Mouse (Mus musculus) induced T-regulatory cell, adult 2 months (primary cell): ENCODE results near the gene Clic3.

Source experiments
- DNase-seq: peaks from one replicate; pipeline ENCODE4 v3.0.0-alpha.2; 2012; ENCODE audit warnings: low read depth

Clic3 gene

DNA sequence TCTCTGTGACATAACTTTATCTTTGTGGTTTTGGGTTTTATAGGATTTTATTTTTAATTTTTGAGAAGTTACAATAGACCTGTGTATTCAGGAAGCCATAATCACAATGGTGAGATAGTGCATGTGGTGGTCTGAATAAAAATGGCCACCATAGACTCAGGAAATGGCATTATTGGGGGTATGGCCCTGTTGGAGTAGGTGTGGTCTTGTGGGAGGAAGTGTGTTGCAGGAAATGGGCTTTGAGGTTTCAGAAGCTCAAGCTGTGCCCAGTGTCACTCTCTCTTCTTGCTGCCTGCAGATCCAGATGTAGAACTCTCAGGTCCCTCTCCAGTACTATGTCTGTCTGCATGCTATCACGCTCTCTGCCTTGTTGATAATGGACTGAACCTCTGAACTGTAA, 23.9 kb downstream of the Clic3 start:
- no peak for DNase-seq

DNA sequence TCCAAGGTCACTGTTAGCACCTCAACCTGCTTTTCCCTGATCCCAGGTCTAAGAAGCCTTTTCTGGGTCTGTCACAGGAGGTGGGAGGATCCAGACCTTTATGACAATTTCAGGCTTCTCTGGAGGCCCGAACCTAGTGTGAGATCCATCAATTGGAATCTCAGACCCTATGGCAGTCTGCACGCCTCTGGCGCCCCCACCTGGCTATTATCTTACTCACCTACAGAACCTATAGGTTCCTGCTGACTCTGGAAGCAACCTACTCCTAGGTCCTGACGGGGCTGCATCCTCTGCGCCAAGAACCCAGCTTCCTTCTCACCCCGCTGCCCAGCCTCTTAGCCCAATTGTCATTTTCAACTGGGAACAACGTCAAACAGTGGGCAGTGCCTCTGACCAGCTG, 26.3 kb downstream of the Clic3 start:
- DNase-seq, result peak; percentile 89

DNA sequence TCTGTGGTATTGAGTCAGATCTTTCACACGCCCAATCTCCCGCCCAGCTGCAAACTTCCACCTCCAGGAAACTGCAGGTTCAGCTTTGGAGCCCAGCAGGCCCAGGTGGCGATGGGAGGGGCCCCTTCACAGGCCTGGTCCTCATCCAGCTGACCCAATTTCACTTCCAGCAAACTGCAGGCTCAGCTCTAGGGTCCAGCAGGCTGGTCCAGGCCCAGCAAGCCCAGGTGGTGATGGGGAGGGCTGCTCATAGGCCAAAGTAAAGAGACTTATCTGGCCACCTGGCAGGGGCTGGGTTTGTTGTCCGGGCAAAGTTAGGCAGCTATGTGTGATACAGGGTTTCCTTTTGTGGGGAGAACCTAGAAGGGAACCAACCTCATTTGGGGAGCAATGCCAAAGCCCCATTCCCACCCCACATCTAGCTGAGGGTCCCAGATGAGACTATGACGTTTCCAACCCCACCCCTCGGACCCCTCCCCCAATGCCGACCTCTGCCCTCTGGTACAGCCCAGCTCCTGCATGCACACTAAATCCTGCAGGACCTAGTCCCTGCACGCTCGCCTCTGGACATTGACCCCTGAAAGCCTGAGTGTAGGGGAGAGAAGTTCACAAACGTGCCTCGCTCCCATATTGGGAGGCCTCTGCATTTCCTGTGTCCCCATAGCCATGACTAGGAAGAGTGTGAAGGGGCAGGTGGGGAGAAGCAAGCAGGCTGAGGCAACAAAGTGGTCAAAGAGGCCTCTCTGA, 28.4 kb downstream of the Clic3 start:
- no peak for DNase-seq

- DNase-seq, result no peak
These were observed 31.5 kb downstream of the Clic3 start for GRCm38 (mm10) chr2:25487965-25488670.

GRCm38 (mm10) chr2:25488671-25489068, 32.0 kb downstream of the Clic3 start:
- DNase-seq, result no peak

- no peak for DNase-seq
These were observed 36.4 kb downstream of the Clic3 start for GRCm38 (mm10) chr2:25492988-25493387.

DNA sequence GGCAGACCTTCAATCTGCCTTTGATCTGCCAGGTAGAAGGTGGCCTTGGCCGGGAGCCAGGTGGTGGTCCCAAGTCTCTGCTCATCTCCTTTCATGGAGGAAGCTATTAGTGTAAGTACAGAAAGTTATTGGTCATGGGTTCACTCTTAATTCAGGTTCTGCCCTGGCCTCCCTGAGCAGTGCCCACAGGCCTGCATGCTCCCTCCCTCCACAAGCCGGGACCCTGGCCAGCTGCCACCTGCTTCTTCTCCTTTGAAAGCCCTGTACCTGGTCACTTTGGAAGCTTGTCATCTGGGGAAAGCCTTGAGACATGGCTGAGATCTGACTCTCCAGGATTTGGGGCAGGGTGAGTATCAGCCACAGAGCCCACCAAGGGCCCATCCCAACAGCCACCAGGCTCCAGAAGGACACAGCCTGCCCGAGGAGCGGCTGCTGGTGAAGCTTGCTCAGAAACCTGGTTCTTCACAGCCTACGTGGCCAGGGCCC, 36.9 kb downstream of the Clic3 start, which contains the start of gene Lcn12:
Gene Lcn12 (minus strand): TSS at position 436 of the 486 bp plus-strand sequence.
- DNase-seq, result no peak

GRCm38 (mm10) chr2:25496462-25496861, 39.8 kb downstream of the Clic3 start:
- peak; percentile 66 for DNase-seq

DNA sequence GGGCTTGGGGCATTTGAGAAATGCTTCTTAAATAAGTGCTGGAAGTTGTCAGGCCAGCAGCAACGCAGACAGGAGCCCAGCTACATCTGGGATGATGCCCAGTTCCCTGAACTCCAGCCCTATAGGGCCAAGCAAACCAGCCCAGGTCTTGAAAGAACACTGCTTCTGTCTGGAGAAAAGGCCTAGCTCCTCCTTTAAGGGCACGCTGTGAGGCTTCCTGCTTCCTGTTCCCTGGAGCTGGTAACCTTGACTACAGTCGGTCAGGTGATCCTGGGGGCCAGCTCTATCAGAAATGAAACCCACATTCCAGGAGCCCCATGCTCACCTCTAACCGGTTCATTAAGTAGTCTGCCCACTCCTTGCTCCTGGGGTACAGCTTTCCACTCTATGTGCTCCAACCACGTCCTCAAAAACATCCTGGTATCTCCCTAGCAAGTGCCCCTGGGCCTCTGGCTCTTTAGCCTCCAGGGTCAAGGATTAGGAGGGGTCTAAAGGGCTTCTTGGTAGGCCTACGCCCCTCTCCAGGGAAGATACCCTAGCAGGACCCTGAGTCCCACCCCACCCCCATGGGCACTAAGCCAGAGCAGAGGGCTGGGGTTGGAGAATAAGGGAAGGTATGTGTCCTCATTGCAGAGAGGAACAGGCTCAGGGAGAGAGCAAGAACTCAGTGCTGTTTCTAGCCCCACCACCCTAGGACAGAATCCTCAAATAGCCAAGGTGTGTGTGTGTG, 41.4 kb downstream of the Clic3 start:
- peak; percentile 44 for DNase-seq

DNA sequence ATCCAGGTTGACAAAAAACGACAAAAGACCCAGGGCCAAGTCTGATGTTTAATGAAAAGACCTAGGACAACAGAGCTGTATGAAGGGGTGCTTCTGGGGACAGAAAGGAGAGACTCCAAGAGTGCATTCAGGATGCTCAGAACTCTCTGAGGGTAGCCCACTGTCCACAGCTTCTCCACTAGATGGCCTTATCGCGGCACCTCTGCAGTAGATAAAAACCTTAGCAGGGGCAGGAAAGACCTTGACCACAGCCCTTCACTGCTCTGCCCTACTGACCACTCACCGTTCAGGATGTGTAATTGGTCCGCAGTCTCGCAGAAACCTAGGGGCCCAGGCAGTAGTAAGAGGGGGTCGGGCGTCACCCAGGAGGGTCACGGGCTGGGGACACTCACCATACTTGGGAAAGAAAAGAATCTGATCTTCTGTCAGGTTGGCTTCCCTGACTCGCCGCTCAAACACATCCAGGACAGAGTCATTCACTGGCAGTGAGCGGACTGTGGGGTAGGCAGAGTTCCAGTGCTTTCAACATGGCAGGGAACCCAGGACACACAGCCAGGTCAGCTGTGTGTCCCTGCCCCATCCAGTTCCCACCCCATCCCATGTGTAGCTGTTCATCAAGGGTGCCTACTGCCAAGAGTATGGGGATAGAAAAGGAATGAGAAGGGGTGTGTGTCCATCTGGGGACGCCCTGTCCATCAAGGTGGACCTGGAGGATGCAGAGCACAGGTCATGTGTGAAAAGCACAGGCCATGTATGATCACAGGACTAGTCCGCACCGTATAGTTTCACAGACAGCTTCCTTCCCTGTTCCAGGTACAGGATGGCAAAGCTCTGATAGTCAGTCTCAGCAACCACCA, 42.2 kb downstream of the Clic3 start:
- DNase-seq, result no peak

DNA sequence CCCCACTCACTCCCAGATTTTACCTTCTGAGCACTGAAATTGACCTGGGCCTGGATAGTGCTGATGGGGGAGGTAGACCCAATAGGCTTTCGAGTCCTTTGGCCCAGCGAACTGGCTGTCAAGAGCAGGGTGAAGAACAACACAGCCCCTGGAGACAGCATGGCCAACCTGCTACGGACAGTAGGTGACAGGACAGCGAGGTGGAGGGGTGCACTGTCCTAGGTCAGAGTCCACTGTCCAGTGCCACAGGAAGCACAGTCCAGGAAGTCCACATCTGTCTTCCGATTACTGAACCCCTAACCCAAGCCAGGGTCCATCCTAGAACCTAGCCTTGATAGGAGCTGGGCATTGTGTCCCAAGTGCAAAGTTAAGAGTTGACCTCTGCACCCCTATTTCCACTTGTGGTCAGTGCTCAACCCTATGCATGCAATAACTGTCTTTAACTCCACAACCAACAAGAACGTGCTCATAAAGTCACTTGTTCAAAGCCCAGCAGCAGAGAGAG, 43.5 kb downstream of the Clic3 start:
- no peak for DNase-seq

GRCm38 (mm10) chr2:25500576-25501405, 44.2 kb downstream of the Clic3 start, which contains the start of gene Fbxw5:
Gene Fbxw5, plus strand, starts transcription at chr2:25500750.
- DNase-seq, result peak; percentile 97

DNA sequence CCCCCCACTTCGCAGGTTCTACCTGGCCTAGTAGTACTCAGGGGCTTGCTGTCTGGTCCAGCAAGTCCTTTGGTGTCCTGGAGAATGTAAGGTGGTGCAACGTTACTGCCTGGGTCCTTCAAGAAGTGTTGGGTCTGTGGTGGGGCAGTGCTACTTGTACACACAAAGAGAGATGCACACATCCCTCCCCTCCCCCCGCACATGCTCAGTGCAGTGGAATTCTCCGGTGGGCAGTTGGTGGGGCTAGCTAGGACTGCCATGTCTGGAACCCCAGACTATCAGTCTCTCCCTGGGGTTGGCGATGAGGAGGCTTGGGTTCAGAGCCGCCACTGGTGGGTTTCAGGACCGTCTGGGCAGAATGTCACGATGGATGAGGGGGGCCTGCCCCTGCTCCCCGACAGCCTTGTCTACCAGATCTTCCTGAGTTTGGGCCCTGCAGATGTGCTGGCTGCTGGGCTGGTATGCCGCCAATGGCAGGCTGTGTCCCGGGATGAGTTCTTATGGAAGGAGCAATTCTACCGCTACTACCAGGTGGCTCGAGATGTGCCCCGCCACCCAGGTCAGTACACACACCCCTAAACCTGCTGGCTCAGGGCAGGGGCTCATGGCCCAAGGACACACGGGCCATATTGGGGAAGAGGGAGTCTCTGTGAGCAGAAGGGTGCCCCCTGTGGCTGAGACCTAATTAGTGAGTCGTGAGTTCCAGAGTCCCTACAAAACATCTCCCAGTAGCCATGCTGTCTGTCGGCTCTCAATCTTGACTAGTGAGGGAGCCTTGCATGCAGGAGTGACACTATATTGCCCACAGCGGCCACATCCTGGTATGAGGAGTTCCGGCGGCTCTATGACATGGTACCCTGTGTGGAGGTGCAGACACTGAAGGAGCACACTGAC, 45.2 kb downstream of the Clic3 start, which contains the start of gene C8g:
Gene C8g (minus strand): TSS at position 127 of the 894 bp plus-strand sequence.
- no peak for DNase-seq

- DNase-seq, result no peak
These were observed 46.1 kb downstream of the Clic3 start for GRCm38 (mm10) chr2:25502726-25503125.

DNA sequence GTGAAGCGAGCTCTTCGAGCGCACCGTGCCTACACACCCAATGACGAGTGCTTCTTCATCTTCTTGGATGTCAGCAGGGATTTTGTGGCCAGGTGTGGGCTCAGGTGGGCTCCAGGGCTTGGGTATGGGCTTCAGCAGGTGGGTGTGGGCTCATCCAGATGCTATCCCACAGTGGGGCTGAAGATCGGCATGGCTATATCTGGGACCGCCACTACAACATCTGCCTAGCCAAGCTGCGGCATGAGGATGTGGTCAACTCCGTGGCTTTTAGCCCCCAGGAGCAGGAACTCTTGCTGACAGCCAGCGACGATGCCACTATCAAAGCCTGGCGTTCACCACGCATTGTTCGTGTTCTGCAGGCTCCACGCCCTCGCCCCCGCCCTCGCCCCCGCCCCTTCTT, 47.9 kb downstream of the Clic3 start:
- no peak for DNase-seq

DNA sequence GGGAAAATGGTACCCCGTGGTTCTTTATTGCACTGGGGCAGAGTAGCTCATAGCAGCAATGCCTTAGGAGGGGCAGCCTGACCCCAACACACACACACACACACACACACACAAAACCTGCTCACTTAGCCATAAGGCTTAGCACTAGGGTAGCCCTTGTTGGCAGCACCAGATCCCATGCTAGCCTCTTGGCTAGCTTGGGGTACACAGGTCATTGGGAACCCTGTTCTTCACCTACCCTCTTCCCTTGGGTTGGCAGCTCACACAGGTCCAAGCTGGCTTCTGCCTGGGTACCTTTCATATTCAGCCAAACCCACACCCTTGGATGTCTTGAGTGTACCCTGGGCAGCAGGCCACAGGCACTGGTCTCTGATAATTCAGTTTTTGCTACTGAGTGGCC, 48.4 kb downstream of the Clic3 start:
- DNase-seq, result no peak

DNA sequence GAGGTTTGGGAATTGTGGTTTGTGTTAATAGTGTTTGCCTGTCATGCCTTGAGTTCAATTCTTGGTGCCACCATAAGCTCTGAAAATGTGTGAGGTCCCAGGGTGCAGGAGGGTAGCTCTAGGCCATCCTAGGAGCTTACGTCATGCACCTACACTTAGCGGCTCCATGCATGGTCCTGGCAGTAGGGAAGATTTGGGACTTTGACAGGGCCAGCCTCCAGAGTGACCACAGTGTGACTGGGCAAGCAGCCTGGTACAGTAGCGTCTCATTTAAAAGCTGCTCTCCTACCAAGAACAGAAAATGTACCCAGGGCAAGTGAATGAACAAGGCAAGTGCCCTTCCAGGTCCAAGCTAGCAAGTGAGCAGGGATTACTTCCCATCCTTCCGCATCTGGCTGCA, 49.2 kb downstream of the Clic3 start:
- no peak for DNase-seq

DNA sequence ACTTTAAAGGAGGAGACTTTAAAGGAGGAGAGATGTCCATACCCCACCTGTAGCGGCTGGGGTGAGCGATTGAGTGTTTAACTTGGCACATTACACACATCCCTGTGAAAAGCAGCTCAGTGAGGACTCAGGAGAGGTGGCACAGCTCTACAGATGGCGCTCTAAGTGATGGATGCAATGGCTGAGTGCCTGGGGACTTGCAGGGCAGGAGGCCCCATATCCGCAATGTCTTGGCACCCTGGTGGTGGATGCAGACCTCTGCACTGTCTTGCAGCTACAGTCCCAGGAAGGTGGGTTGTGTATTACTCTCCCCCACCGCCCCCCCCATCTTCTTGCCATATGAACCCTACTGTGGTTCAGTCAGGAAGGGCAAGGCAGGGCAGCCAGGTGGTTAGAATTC, 50.3 kb downstream of the Clic3 start:
- peak; percentile 55 for DNase-seq
